Comparison of ENCODE assay signal across 7 mouse cellular contexts in the genomic region with DNA sequence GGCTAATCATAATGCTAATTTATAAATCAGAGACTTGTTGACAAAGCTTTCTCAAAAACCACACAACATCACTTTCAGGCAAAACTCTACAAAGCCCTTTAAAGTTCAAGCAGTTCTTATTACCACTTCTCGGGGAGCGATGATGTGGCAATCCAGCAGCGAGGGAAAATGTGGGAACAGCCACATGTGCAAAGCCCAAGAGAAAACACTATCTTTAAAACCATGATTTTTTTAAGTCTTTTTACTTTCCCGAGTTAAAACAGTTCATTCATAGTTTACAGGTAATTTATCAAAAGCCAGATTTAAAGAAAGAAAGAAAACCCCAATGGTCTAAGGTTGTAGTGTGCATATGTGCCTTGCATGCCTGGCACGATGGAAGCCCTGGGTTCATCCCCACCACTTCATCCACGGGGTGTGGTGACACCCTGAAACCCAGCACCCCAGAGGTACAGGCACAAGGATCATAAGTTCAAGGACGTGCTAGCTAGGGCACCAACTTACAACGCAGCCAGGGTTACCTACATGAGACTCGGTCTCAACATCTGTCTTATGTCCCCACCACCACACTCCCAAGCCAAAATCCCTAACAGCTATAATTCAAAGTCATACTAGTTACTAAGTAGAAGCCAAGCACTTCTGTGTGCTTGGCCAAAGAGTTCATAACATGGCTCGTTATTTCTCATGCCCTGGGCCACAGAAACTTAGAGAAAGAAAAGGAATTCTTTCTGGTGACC. TPM values are rescaled to one million over a fixed set of nuclear protein-coding genes. Genes with fewer than 3 reads are reported as not detected.
DNase-seq lines count a peak whose midpoint lies in the region; ATAC-seq lines count a peak whose summit lies in the region.

No protein-coding gene starts in this region.

- no peak for ATAC-seq in embryonic facial prominence, embryonic 15.5 days (ENCODE audit: insufficient number of reproducible peaks, low FRiP score, low TSS enrichment, low read depth)

- 4% methylated on average over 10 of the region's 10 CpGs for WGBS in embryonic facial prominence, embryonic 15.5 days
- 25% methylated on average over 10 of the region's 10 CpGs for WGBS in midbrain, embryonic 10.5 days

- H3K9me3 ChIP-seq in embryonic facial prominence, embryonic 15.5 days (replicated peaks), result no peaks in the 10 kb centered on the region
- no peaks in the 10 kb centered on the region for H3K9me3 ChIP-seq in midbrain, embryonic 10.5 days (replicated peaks)

- H3K4me3 ChIP-seq in embryonic facial prominence, embryonic 15.5 days (replicated peaks), result peak overlapping the region; percentile 77
- H3K4me3 ChIP-seq in midbrain, embryonic 10.5 days, result peak overlapping the region; percentile 92

- peak; percentile 14 for DNase-seq in spleen, adult 12 weeks (ENCODE audit: low spot score)
- DNase-seq in spleen, postnatal 36 days (ENCODE audit: low spot score in 2 of 2), result no peak
- peak; percentile 39 for DNase-seq in induced T-regulatory cell, adult 2 months (ENCODE audit: low read depth)
- DNase-seq in midbrain, embryonic 10.5 days (ENCODE audit: low spot score), result peak; percentile 17
- DNase-seq in layer of hippocampus, adult 9-11 months, result no peak
- no peak for DNase-seq in spleen, postnatal 10 days (ENCODE audit: low spot score in 2 of 2)

- peak overlapping the region; percentile 88 for H3K9ac ChIP-seq in embryonic facial prominence, embryonic 15.5 days

- H3K27me3 ChIP-seq in embryonic facial prominence, embryonic 15.5 days, result no peaks in the 10 kb centered on the region
- no peaks in the 10 kb centered on the region for H3K27me3 ChIP-seq in midbrain, embryonic 10.5 days (ENCODE audit: low read depth, poor library complexity, severe bottlenecking)

- peak overlapping the region; percentile 91 for H3K27ac ChIP-seq in embryonic facial prominence, embryonic 15.5 days (replicated peaks)
- H3K27ac ChIP-seq in midbrain, embryonic 10.5 days (replicated peaks), result peak overlapping the region; percentile 98

- H3K4me2 ChIP-seq in embryonic facial prominence, embryonic 15.5 days (replicated peaks), result peak overlapping the region; percentile 62

- no peaks in the 10 kb centered on the region for H3K4me1 ChIP-seq in embryonic facial prominence, embryonic 15.5 days
- peaks cover 15% of the 10 kb centered on the region for H3K4me1 ChIP-seq in midbrain, embryonic 10.5 days

- H3K36me3 ChIP-seq in embryonic facial prominence, embryonic 15.5 days, result peaks cover 27% of the 10 kb centered on the region
- peaks cover 38% of the 10 kb centered on the region for H3K36me3 ChIP-seq in midbrain, embryonic 10.5 days

RNA-seq across cellular contexts. Expression of gene Ssr1, which starts 1.2 kb away (rescaled TPM):
- 130 and 131 TPM in 2 replicates for polyA plus RNA-seq in embryonic facial prominence, embryonic 15.5 days (2015; fragmentation: Nextera tagmentation; extraction: Ambion mirVana)
- polyA plus RNA-seq in midbrain, embryonic 10.5 days (2016; fragmentation: Nextera tagmentation; extraction: Ambion mirVana), result 116 and 119 TPM in 2 replicates

RNA-seq across cellular contexts. Expression of gene Riok1, which starts 44.0 kb away (rescaled TPM):
- polyA plus RNA-seq in embryonic facial prominence, embryonic 15.5 days (2015; fragmentation: Nextera tagmentation; extraction: Ambion mirVana), result 46.4 and 52.2 TPM in 2 replicates
- 50.8 and 53.6 TPM in 2 replicates for polyA plus RNA-seq in midbrain, embryonic 10.5 days (2016; fragmentation: Nextera tagmentation; extraction: Ambion mirVana)

RNA-seq across cellular contexts. Expression of gene Cage1, which starts 44.1 kb away (rescaled TPM):
- polyA plus RNA-seq in embryonic facial prominence, embryonic 15.5 days (2015; fragmentation: Nextera tagmentation; extraction: Ambion mirVana), result 1.5 and 1.6 TPM in 2 replicates
- 0.63 and 0.97 TPM in 2 replicates for polyA plus RNA-seq in midbrain, embryonic 10.5 days (2016; fragmentation: Nextera tagmentation; extraction: Ambion mirVana)

Comparison
In these comparisons a context has a peak if more than half of its experiments do, and no peak if none do; other contexts are left out.
1. DNase-seq: peak in spleen, adult 12 weeks (single experiment), induced T-regulatory cell, adult 2 months (single experiment) and midbrain, embryonic 10.5 days (single experiment); none in spleen, postnatal 36 days (0 of 2), layer of hippocampus, adult 9-11 months (single experiment) and spleen, postnatal 10 days (0 of 2).